Mouse (Mus musculus) cerebellum, postnatal 10 days (tissue): ENCODE results near the gene Tbx2.
A peak's percentile ranks its signal among the peaks of the same experiment; 100 is the strongest.

Experiments
- DNase-seq, 2 experiments: peaks; one replicate each; pipeline ENCODE4 v3.0.0; 2021; ENCODE audit warnings: mixed read lengths in 2 of 2

Tbx2 gene

GRCm38 (mm10) chr11:85841211-85841681 lies 8.9 kb downstream of the Tbx2 start:
- peak in 1 of 2 experiments; percentile 34 for DNase-seq

DNA sequence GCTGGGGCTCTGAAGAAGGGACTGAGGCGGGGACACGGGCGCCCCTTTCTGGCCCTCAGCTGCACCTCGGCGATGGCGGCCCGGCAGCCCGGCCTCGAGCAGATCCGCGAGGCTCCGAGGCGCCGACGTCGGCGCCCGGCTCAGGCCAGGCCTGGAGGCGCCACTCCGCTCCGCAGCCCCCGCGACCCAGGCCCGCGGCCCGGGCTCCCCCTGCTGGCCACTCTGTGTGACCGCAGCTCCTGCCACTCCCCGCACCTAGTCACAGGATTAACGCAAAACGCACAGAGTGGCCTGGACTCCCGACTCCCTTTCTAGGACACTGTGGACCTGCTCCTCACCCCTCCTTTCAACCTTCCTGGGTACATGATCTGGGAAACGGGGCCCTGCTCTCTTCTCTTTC lies 9.6 kb downstream of the Tbx2 start:
- DNase-seq: peak; percentile 90 to 92

GRCm38 (mm10) chr11:85842596-85843346 lies 10.4 kb downstream of the Tbx2 start:
- no peak for DNase-seq

DNA sequence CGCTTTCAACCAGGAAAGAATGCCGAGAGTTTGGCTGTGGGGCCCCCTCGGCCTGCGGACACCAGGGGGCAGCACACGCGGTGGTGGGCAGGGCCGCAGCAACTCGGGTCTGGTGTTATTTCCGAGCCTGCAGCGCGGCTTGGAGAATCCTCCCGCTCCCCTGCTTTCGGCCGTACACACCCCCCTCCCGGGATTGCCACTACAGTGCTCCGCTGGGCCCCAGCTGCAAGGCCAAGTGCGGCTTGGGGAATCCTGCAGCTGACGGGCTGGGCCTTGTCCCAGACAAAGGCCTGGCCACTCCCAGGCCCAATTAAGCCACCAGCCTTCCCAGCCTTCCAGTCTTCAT lies 11.0 kb downstream of the Tbx2 start:
- DNase-seq: peak; percentile 80

DNA sequence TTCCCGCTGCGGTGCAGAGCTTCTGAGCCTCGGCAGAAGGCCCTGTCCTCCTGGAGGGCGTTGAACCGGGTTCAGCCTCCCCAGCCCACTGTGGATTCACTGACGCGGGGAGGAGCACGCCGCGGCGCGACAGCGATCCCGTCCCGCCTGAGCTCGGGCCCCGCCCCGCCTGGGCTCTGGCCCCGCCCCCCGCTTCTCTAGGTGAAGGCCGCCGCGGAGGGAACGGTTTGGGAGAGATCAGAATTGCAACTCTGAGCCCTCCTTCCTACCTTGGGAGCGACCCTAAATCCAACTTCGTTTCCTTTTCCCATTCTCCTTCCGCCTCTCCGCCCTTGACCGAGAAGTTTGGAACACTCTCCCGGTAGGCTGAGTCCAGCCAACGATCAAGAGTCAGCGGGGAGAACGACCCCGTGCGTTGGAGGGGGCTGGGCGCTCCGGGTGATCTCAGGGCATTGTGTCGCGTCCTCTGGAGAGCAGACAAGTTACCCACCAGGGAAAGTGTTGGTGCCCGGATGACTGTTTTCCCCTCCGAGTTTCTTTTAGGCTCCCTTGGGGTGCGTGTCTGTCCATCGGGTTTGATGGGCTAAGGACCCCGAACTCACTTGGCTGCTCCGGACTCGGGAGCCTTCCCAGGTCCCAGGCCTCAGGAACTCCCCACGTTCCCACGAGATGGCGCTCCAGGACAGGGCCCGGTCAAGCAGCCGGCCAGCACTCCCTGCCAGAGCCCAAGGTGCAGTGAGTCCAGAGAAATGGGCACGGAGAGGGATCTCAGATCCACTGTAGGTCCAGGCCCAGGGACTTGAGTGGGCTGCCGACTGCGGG lies 12.0 kb downstream of the Tbx2 start:
- DNase-seq: peak; percentile 92 to 93

- no peak for DNase-seq
Measured at GRCm38 (mm10) chr11:85844971-85845370, 12.6 kb downstream of the Tbx2 start.

DNA sequence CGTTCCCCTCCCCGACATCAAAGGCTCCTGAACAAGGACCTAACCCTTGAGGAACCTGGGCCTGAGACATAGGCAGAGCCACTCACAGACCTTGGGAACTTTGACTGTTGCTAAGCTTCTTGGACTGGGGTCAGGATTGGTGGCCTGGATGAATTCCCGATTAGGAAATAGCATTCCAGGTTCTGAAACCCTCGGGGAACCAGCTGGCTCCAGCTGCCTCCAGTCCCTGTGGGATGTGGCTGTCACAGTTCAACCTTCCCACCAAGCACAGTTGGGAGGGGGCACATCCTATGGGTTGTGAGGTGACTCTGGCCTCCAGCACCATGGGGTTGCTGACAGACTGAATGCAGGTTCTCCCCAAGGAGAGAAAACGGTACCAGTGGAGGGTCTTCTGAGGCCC lies 13.6 kb downstream of the Tbx2 start:
- peak in 1 of 2 experiments; percentile 10 for DNase-seq

GRCm38 (mm10) chr11:85846509-85846908 lies 14.2 kb downstream of the Tbx2 start:
- peak in 1 of 2 experiments; percentile 1 for DNase-seq

DNA sequence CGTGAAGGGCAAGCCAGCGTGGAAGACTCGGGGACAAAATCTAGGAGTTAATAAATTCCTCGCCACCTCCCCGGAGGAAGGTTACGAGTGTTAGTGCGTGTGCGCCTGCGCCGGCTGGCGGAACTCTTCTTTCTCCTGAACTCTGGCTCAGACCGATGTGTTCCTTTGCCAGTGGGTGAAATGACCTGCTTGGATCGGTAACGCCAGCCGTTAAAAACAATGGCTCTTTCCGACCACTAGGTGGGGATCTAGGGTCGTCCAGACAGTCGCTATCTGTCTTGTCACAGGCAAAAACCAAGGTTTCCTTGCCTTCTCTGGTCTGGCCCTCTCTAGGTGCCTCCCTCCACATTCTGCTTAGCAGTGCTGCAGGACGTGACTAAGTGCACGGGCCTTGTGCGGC lies 16.7 kb downstream of the Tbx2 start:
- peak; percentile 84 to 88 for DNase-seq

DNA sequence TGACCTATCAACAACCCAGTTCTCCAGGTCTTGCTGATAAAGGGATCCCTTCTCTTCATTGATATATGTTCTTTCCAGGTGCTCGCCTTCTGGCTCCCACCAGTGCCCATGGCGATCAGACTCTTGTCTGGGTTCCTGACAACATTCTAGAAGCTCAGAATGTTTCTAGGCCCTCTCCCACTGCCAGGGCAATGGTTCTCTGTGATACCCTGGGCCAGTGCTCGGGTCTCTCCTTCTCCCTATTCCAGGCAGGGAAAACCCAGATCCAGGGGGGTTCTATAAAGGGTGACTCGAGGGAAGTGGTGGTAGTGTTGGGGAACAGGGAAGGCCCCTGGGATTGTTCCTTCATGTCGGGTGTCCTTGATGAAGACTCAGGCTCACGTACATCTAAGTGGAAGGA lies 17.9 kb downstream of the Tbx2 start, which contains the start of gene Gm11444:
Gene Gm11444, minus strand, starts transcription at position 101 of the 400 bp plus-strand sequence.
- DNase-seq: no peak

- peak; percentile 18 to 27 for DNase-seq
Measured at GRCm38 (mm10) chr11:85850758-85851157, 18.4 kb downstream of the Tbx2 start.

GRCm38 (mm10) chr11:85857997-85858698 lies 25.8 kb downstream of the Tbx2 start:
- no peak for DNase-seq

DNA sequence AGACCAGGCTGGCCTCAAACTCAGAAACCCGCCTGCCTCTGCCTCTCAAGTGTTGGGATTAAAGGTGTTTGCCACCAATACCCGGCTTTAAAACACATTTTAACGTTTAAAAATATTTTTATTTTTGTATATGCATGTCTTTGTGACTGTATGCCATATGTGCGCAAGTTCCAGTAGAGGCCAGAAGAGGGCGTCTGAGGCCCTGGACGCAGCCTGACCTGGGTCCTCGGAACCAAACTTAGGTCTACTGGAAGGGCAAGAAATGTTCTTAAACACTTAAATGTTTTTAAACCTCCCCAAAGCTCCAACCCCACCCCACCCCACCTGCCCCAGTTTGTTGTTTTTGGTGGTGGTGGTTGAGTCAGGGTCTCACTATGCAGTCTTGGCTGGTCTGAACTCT lies 32.0 kb downstream of the Tbx2 start:
- peak; percentile 17 to 28 for DNase-seq

DNA sequence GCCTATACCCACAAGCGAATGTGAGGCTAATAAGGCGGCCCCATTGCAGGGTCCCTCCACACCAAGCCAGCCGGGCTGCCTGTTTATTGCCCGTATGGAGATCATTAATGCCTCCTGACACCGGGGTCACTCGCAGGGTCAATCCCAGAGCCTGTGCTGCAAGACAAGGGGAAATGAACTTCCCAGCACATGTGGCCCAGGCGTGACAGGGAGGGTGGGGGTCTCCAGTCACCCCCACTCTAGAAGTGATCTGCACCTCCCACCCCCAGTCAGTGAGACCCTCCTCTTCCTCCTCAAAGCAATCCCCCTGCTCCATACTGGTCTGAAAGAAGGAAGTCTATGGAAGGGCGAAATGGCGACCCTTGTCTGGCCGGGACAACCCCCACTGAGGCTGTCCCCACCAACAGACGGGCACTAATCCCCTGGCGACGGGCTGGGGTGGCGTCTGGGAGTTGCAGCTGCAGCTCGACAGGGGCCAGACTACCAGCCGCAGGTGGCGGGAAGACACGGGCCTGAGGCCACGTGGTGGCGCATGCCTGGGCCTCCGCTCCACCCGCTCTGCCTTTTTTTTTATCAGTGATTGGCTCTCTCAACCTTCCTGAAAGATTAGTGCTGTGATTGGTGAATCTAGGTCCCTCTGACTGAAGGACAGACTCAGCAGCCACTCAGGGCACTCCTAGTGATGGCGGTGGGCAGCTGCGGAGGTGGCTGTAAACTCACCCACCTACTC lies 43.9 kb downstream of the Tbx2 start:
- DNase-seq: no peak

GRCm38 (mm10) chr11:85884498-85884897 lies 52.1 kb downstream of the Tbx2 start:
- no peak for DNase-seq

DNA sequence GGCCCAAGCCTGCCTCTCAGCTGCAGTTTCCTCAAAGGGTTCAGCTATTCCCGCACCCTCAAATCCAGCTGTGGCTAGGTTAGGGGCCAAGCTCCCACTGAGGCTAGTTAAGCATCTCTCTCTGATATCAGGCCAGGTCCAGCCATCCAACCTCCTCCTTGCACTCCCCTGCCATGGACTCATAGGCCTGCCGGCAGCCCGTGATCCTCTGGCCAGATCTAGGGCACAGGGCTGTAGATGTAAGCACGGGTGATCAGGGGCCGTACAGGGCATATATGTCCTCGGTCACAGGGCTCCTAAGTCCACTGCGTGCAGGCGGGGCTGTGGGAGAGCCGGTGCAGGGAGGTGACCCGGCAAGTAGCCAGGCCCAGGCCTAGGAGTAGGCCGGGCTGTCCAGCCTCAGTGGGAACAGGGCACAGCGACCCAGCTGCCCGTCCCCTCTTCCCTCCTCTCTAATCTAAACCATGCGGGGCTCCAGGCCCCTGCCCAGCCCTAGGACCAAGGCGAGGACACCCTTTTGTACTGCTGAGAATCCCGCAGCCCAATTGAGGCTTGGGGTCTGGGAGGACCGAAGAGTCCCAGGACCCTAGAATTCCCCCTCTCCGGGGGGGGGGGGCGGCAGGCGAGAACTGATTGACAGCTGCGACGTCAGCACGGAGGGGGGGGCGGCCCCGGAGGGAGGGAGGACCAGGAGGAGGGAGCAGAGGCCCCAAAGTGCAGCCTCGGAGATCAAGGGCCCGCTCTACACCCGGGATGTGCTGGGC lies 53.5 kb downstream of the Tbx2 start, which contains the start of gene Tbx4:
Gene Tbx4, plus strand, starts transcription at position 758 of the 764 bp plus-strand sequence.
- DNase-seq: peak in 1 of 2 experiments; percentile 19

DNA sequence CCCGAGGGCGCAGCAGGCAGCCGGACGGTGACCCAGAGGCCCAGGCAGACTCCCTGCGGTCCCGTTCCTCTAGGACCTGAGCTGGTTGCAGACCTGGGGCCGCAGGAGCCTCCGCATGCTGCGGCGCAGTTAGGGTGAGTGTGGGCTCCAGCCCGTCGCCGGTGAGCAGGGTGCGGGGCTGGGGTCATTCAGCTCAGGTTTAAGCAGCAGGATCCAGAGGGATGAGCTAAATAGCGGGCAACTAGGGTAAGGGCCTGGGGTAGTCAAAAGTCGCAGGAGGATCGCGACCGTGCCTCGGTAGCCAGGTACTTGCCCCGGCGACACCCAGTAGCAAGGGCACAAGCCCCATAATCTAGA lies 54.1 kb downstream of the Tbx2 start:
- DNase-seq: peak in 1 of 2 experiments; percentile 16

DNA sequence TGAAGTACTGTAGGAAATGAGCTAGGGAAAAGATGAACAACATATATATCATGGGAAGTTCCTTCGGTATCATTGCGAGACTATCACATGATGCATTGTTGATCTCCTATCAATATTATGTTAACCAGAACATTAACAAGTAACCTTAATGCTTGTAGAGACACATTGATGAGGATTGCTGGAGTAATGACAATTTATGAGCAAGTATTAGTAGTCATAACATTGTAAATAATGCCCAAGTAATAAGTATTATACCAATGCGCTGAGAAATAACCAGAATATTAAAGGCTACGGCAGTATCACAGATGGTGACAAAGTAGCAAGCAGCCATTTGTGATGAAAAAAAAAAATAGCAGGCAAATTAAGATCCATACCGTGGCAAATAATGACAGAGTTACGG lies 54.9 kb downstream of the Tbx2 start:
- DNase-seq: peak in 1 of 2 experiments; percentile 22

GRCm38 (mm10) chr11:85887801-85888450 lies 55.6 kb downstream of the Tbx2 start:
- DNase-seq: peak; percentile 26 to 33

GRCm38 (mm10) chr11:85888451-85888961 lies 56.2 kb downstream of the Tbx2 start:
- peak; percentile 22 to 40 for DNase-seq
